Mouse (Mus musculus): ENCODE data around the gene Pusl1.

DNA sequence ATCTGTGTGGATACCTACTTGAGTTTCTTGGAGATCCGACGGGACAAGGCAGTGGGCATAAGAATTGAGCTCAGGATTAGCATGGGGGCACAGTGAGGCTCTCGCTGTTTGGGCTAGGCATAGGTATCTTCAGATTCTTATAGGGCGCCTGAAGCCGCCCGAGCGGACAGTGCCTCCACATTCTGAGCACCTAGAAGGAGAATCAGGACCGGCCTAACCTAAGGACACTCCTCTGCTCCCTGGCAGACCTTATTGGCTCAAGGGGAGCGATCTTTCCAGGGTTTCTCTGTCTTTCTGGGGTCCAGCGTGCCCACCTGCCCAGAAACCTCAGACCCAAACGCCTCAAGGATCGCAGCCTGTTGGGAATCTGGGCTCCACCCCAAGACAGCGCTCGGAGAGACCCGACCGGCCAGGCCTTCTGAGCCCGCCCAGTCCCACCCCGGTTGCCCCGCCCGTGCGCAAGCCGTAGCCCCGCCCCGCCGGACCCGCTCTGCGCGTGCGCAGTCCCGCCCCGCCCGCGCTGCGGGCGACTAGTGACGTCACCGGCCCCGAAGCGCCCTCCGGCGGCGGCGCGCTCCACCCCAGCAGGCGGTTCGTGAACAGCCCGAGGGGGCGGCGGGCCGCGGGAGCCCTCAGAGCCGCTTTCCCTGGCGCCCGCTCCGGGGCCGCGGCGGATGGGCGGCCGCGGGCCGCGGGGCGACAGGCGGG, 44.6 kb downstream of the Pusl1 start, which contains the start of gene Dvl1:
- peak; percentile 23 for TF ChIP-seq POLR2A (IDR thresholded peaks at IDR 0.05; ENCODE audit: low read depth, low read length)
- TF ChIP-seq CTCF (conservative IDR thresholded peaks at IDR 0.05; ENCODE audit: insufficient read depth, insufficient read length, low read depth, low read length), result peak; percentile 28; the same call in 1 of the 2 replicates
